Mouse (Mus musculus) spleen, adult 2 months (tissue): ENCODE measurements around the gene Fam189a1.

ENCODE experiments used
- CTCF ChIP-seq: fragments of 200-500 bp; IDR thresholded peaks from 2 replicates; pipeline ENCODE4 v1.5.1; 2011; ENCODE audit warnings: mild to moderate bottlenecking, inconsistent platforms; ENCODE audit not compliant: insufficient read depth, insufficient read length, insufficient replicate concordance; ENCODE audit errors: extremely low read depth
- POLR2A ChIP-seq: fragments of 200-500 bp; IDR thresholded peaks from 2 replicates; pipeline ENCODE4 v1.6.1; 2011; ENCODE audit warnings: low read depth, low read length, inconsistent platforms

DNA sequence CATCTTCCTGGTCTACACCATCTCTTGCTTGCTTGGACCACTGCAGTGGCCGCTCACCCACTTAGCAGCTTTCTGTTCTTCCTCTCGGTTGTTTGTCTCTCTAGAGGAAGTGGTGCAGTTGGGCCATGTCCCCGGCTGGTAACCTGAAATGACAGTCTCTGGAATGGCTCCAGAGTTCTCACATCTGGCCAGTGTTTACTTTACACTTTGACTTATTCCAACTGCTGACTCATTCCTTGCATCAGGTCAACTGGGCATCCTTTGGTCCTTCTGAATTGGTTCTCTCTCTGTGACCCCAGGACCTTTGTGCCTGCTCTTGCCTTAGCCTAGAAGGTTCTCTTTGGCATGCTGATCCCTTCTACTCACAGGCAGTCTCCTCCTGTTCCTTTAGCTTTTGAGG is 427.6 kb downstream of the Fam189a1 start:
- TF ChIP-seq CTCF: no peak
- no peak for TF ChIP-seq POLR2A
